Mouse (Mus musculus): ENCODE results near the gene Olfr843. TPM values are rescaled to one million over a fixed set of nuclear protein-coding genes. Genes with fewer than 3 reads are reported as not detected.

Gene Olfr843
- not detected for polyA plus RNA-seq (2014; fragmentation: Illumina TruSeq; extraction: RNeasy Lipid Tissue Mini Kit (QIAGEN cat#74804); ENCODE audit: low read depth, low replicate concordance)

DNA sequence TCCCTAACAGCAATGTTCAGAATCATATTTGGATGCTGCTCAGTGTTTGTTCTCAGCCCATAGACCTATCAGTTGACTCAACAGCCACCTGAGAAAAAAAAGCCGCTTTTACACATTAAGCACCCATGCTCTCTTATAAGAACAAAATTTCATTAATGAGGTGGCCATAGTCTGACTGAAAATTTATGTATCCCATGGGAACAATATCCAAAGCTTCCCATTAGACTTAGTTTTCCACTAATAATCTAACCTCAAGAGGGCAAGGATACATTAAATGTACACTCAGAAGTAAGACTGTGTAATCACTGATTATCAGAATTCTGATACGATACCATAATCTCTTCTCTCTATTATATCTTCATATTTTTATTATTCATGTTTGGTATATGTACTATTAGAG is at the start of gene Olfr843:
TSS of gene Olfr843 (minus strand) at position 101 of the 400 bp plus-strand sequence.

Other genes with a start within 250 kb of the Olfr843 start
- gene Olfr835, start 219.3 kb downstream of the Olfr843 start, polyA plus RNA-seq (2014; fragmentation: Illumina TruSeq; extraction: RNeasy Lipid Tissue Mini Kit (QIAGEN cat#74804); ENCODE audit: low read depth, low replicate concordance) = not detected
- gene Olfr836, start 131.6 kb downstream of the Olfr843 start, polyA plus RNA-seq (2014; fragmentation: Illumina TruSeq; extraction: RNeasy Lipid Tissue Mini Kit (QIAGEN cat#74804); ENCODE audit: low read depth, low replicate concordance) = not detected
- gene Olfr837, start 115.7 kb downstream of the Olfr843 start, polyA plus RNA-seq (2014; fragmentation: Illumina TruSeq; extraction: RNeasy Lipid Tissue Mini Kit (QIAGEN cat#74804); ENCODE audit: low read depth, low replicate concordance) = not detected
- gene Olfr839-ps1, start 74.7 kb downstream of the Olfr843 start, polyA plus RNA-seq (2014; fragmentation: Illumina TruSeq; extraction: RNeasy Lipid Tissue Mini Kit (QIAGEN cat#74804); ENCODE audit: low read depth, low replicate concordance) = not detected
- gene Olfr844, start 64.4 kb upstream of the Olfr843 start, polyA plus RNA-seq (2014; fragmentation: Illumina TruSeq; extraction: RNeasy Lipid Tissue Mini Kit (QIAGEN cat#74804); ENCODE audit: low read depth, low replicate concordance) = not detected
- not detected for gene Olfr845, start 84.5 kb upstream of the Olfr843 start, polyA plus RNA-seq (2014; fragmentation: Illumina TruSeq; extraction: RNeasy Lipid Tissue Mini Kit (QIAGEN cat#74804); ENCODE audit: low read depth, low replicate concordance)
- not detected for gene Olfr846, start 112.0 kb upstream of the Olfr843 start, polyA plus RNA-seq (2014; fragmentation: Illumina TruSeq; extraction: RNeasy Lipid Tissue Mini Kit (QIAGEN cat#74804); ENCODE audit: low read depth, low replicate concordance)
- gene Olfr847, start 126.7 kb upstream of the Olfr843 start, polyA plus RNA-seq (2014; fragmentation: Illumina TruSeq; extraction: RNeasy Lipid Tissue Mini Kit (QIAGEN cat#74804); ENCODE audit: low read depth, low replicate concordance) = not detected
- not detected for gene Olfr849, start 188.3 kb upstream of the Olfr843 start, polyA plus RNA-seq (2014; fragmentation: Illumina TruSeq; extraction: RNeasy Lipid Tissue Mini Kit (QIAGEN cat#74804); ENCODE audit: low read depth, low replicate concordance)
- not detected for gene Olfr850, start 226.3 kb upstream of the Olfr843 start, polyA plus RNA-seq (2014; fragmentation: Illumina TruSeq; extraction: RNeasy Lipid Tissue Mini Kit (QIAGEN cat#74804); ENCODE audit: low read depth, low replicate concordance)
- gene Olfr851, start 241.3 kb upstream of the Olfr843 start, polyA plus RNA-seq (2014; fragmentation: Illumina TruSeq; extraction: RNeasy Lipid Tissue Mini Kit (QIAGEN cat#74804); ENCODE audit: low read depth, low replicate concordance) = not detected

Data from liver, adult 10 weeks (tissue).